Mouse (Mus musculus): ENCODE measurements around the gene Fam24a. TPM values are rescaled to one million over a fixed set of nuclear protein-coding genes. Genes with fewer than 3 reads are reported as not detected.

Fam24a gene
- not detected in 2 replicates for total RNA-seq (2014; rRNA removed)
- polyA plus RNA-seq (2015; fragmentation: Nextera tagmentation; extraction: Ambion mirVana) = 0.66 TPM in 1 of 2 replicates, not detected in the other

DNA sequence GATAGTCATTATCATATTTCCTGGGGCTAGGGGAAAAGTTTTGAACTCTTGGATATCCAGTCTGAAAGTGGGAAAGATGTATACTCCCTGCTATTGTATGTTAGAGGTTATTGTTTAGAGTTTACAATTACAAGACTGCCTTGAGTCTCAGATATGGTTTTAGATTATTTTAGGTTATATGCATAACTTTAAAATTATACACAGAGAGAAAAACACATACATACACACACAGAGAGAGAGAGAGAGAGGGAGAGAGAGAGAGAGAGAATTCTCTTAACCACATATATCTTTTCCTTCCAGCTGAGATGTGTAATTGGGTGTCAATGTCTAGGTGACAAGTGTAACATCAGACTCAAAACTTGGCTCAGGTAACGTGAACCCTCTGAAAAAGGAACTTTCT is at the start of gene Fam24a:
TSS of gene Fam24a (plus strand) at position 301 of the 400 bp plus-strand sequence.
- Histone ChIP-seq H3K9me3 (ENCODE audit: low read length) (no peaks in the 10 kb centered on the region), H3K4me2 (ENCODE audit: low read depth, low read length, poor library complexity, severe bottlenecking) (no peak within 1 kb of the TSS), H3K9ac (replicated peaks; ENCODE audit: low read length, poor library complexity, severe bottlenecking) (no peak within 1 kb of the TSS), H3K36me3 (ENCODE audit: insufficient read depth, low read length) (peaks cover 4% of the 10 kb centered on the region; the same call in 1 of the 2 replicates), H3K4me1 (ENCODE audit: insufficient read depth, low read length) (no peaks in the 10 kb centered on the region), H3K4me3 (ENCODE audit: low read depth, low read length) (no peak within 1 kb of the TSS), H3K27ac (ENCODE audit: low read depth, low read length) (no peak within 1 kb of the TSS), H3K27me3 (ENCODE audit: insufficient read depth, low read length) (no peaks in the 10 kb centered on the region)
- DNase-seq (ENCODE audit: low spot score) (no peak), ATAC-seq (ENCODE audit: low FRiP score) (no peak)
- 52% methylated on average over 1 of the region's 1 CpGs for WGBS
- no peak for TF ChIP-seq CTCF (IDR thresholded peaks at IDR 0.05)

DNA sequence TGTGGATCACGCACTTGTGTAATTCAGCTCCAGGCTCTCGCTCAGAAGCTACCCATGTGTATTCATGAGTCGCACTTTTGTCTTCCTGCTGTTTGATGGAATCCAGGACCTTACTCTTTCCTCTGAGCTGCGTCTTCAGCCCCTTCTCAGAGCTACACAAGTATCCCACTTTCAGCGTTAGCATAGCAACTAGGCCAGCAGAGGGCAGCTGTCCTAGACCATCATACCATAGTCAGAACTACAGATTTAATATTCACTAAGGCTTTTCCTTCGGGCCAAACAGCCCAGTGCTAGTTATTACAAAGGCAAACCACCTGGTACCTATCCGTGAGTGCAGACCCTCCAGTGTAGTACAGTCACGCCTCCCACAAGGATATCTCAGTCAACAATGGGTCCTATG is 36.5 kb upstream of the Fam24a start:
- Histone ChIP-seq H3K9ac (replicated peaks; ENCODE audit: low read length, poor library complexity, severe bottlenecking) (no peak overlapping the region), H3K4me3 (ENCODE audit: low read depth, low read length) (no peak overlapping the region), H3K4me2 (ENCODE audit: low read depth, low read length, poor library complexity, severe bottlenecking) (no peak overlapping the region), H3K36me3 (ENCODE audit: insufficient read depth, low read length) (no peaks in the 10 kb centered on the region), H3K4me1 (ENCODE audit: insufficient read depth, low read length) (no peaks in the 10 kb centered on the region), H3K27me3 (ENCODE audit: insufficient read depth, low read length) (no peaks in the 10 kb centered on the region), H3K27ac (ENCODE audit: low read depth, low read length) (no peak overlapping the region), H3K9me3 (ENCODE audit: low read length) (no peaks in the 10 kb centered on the region)
- DNase-seq (ENCODE audit: low spot score) (no peak), ATAC-seq (ENCODE audit: low FRiP score) (no peak)
- peak; percentile 37; the same call in 1 of the 2 replicates for TF ChIP-seq CTCF (IDR thresholded peaks at IDR 0.05)
- 81% methylated on average over 8 of the region's 8 CpGs for WGBS

DNA sequence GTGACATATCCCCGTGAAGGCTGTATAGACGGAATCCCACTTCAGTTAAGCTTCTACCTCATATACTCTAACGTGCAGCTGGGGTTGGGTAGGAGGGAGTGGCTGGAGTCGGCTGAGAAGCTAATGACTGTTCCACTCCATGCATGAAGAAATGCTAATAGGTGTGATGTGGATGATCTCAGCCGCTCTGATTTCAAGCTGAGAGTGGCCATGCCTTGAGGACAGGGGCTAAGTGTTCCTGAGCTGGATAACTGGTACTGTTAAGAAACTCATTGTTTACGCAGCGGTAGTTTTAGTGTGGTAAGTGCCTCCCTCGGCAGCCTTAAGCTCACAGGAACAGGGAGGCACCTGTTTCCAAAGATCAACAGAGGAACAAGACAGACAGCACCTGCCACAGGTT is 30.3 kb upstream of the Fam24a start:
- DNase-seq (ENCODE audit: low spot score) (no peak), ATAC-seq (ENCODE audit: low FRiP score) (no peak)
- Histone ChIP-seq H3K9me3 (ENCODE audit: low read length) (no peaks in the 10 kb centered on the region), H3K27me3 (ENCODE audit: insufficient read depth, low read length) (no peaks in the 10 kb centered on the region), H3K27ac (ENCODE audit: low read depth, low read length) (no peak overlapping the region), H3K36me3 (ENCODE audit: insufficient read depth, low read length) (no peaks in the 10 kb centered on the region), H3K4me2 (ENCODE audit: low read depth, low read length, poor library complexity, severe bottlenecking) (no peak overlapping the region), H3K9ac (replicated peaks; ENCODE audit: low read length, poor library complexity, severe bottlenecking) (no peak overlapping the region), H3K4me1 (ENCODE audit: insufficient read depth, low read length) (no peaks in the 10 kb centered on the region), H3K4me3 (ENCODE audit: low read depth, low read length) (no peak overlapping the region)
- no peak for TF ChIP-seq CTCF (IDR thresholded peaks at IDR 0.05)
- WGBS = 86% methylated on average over 8 of the region's 8 CpGs

DNA sequence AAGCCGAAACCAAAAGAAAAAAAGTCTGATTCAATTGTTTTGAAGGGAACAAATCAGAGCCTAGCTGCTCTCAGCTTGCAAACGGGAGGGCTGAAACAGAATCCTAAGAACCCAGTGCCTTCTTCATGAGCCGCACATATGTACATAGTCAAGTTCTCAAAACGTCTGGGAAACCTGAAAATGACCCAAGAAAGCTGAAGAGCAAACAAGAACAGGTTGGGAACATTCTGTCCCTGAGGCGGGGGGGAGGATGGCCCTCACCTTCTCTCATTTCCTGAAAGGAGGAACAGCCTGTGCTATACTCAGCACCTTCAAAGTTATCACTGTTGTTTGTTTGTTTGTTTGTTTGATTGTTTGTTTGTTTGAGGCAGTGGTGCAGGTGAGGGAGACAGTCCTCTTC is 26.9 kb upstream of the Fam24a start:
- Histone ChIP-seq H3K4me3 (ENCODE audit: low read depth, low read length) (no peak overlapping the region), H3K4me1 (ENCODE audit: insufficient read depth, low read length) (no peaks in the 10 kb centered on the region), H3K36me3 (ENCODE audit: insufficient read depth, low read length) (no peaks in the 10 kb centered on the region), H3K9ac (replicated peaks; ENCODE audit: low read length, poor library complexity, severe bottlenecking) (no peak overlapping the region), H3K9me3 (ENCODE audit: low read length) (no peaks in the 10 kb centered on the region), H3K4me2 (ENCODE audit: low read depth, low read length, poor library complexity, severe bottlenecking) (no peak overlapping the region), H3K27me3 (ENCODE audit: insufficient read depth, low read length) (no peaks in the 10 kb centered on the region), H3K27ac (ENCODE audit: low read depth, low read length) (no peak overlapping the region)
- 85% methylated on average over 5 of the region's 5 CpGs for WGBS
- TF ChIP-seq CTCF (IDR thresholded peaks at IDR 0.05) = no peak
- no peak for ATAC-seq (ENCODE audit: low FRiP score)
- no peak for DNase-seq (ENCODE audit: low spot score)

DNA sequence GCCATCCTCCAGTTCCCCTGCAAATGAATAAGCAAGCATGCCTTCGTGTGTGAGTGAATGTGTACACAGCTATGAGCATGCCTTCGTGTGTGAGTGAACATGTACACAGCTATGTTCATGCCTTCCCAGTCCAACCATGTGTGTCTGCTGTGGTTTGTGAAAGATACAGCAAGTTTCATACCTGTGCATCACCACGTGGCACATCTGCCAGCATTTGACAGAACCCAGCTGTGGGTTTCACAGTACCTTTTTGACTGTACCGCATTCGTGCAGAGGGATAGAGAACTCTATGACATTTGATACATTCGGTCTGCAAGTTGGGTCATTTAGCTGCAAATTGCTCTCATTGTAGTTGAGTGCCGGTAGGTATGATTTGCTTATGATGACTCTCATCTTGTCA is 19.2 kb upstream of the Fam24a start:
- H3K36me3 ChIP-seq (ENCODE audit: insufficient read depth, low read length) = no peaks in the 10 kb centered on the region
- WGBS = 88% methylated on average over 7 of the region's 7 CpGs
- no peak for TF ChIP-seq CTCF (IDR thresholded peaks at IDR 0.05)

DNA sequence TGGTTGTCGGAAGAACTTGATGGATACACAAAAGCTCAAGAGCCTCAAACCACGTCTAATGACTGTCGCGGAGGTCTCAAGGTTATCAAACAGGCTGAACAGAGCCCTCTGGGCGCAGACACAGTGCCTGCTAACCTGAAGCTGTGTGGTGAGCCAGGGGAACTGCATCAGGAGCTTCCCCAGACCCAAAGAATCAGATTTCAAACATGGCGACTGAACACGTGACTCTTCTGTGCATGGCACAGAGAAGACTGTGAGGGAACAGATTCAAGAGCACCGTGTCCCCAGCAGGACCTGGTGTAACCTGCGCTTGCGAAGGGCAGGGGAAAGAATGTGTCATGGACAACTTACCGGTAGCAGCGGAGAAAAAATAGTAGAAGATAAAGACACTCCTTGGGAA is 16.1 kb upstream of the Fam24a start:
- Histone ChIP-seq H3K4me3 (ENCODE audit: low read depth, low read length) (no peak overlapping the region), H3K4me1 (ENCODE audit: insufficient read depth, low read length) (no peaks in the 10 kb centered on the region), H3K27me3 (ENCODE audit: insufficient read depth, low read length) (no peaks in the 10 kb centered on the region), H3K27ac (ENCODE audit: low read depth, low read length) (no peak overlapping the region), H3K9me3 (ENCODE audit: low read length) (no peaks in the 10 kb centered on the region), H3K4me2 (ENCODE audit: low read depth, low read length, poor library complexity, severe bottlenecking) (no peak overlapping the region), H3K9ac (replicated peaks; ENCODE audit: low read length, poor library complexity, severe bottlenecking) (no peak overlapping the region), H3K36me3 (ENCODE audit: insufficient read depth, low read length) (no peaks in the 10 kb centered on the region)
- ATAC-seq (ENCODE audit: low FRiP score) = no peak
- no peak for DNase-seq (ENCODE audit: low spot score)
- 74% methylated on average over 12 of the region's 12 CpGs for WGBS
- no peak for TF ChIP-seq CTCF (IDR thresholded peaks at IDR 0.05)

More for the DNA sequence above, 19.2 kb upstream of the Fam24a start:
- H3K9me3 ChIP-seq (ENCODE audit: low read length) = no peaks in the 10 kb centered on the region
- DNase-seq (ENCODE audit: low spot score) (no peak), ATAC-seq (ENCODE audit: low FRiP score) (no peak)
- H3K4me2 ChIP-seq (ENCODE audit: low read depth, low read length, poor library complexity, severe bottlenecking) = no peak overlapping the region
- no peaks in the 10 kb centered on the region for H3K27me3 ChIP-seq (ENCODE audit: insufficient read depth, low read length)
- H3K4me1 ChIP-seq (ENCODE audit: insufficient read depth, low read length) = no peaks in the 10 kb centered on the region
- H3K9ac ChIP-seq (replicated peaks; ENCODE audit: low read length, poor library complexity, severe bottlenecking) = no peak overlapping the region
- H3K4me3 ChIP-seq (ENCODE audit: low read depth, low read length) = no peak overlapping the region
- H3K27ac ChIP-seq (ENCODE audit: low read depth, low read length) = no peak overlapping the region

Measured in midbrain, postnatal 0 days (tissue).